Mouse (Mus musculus) CD4-positive helper T cell, adult 2 months (primary cell): ENCODE data around the gene Msi2.

Experiments used
- DNase-seq: peaks from one replicate; pipeline ENCODE4 v3.0.0-alpha.2; 2012; ENCODE audit warnings: low read depth, missing footprints, low spot score

The Msi2 gene

GRCm38 (mm10) chr11:88676597-88676996, 41.7 kb downstream of the Msi2 start:
- no peak for DNase-seq

GRCm38 (mm10) chr11:88675526-88676353, 42.6 kb downstream of the Msi2 start:
- DNase-seq, result no peak

GRCm38 (mm10) chr11:88674075-88674474, 44.2 kb downstream of the Msi2 start:
- no peak for DNase-seq

GRCm38 (mm10) chr11:88670925-88671324, 47.4 kb downstream of the Msi2 start:
- no peak for DNase-seq

- no peak for DNase-seq
These were observed 49.2 kb downstream of the Msi2 start for GRCm38 (mm10) chr11:88669106-88669505.

- DNase-seq, result no peak
These were observed 50.0 kb downstream of the Msi2 start for GRCm38 (mm10) chr11:88668345-88668744.

GRCm38 (mm10) chr11:88665799-88666198, 52.5 kb downstream of the Msi2 start:
- no peak for DNase-seq

GRCm38 (mm10) chr11:88661444-88662180, 56.7 kb downstream of the Msi2 start:
- no peak for DNase-seq

GRCm38 (mm10) chr11:88660404-88660803, 57.9 kb downstream of the Msi2 start:
- no peak for DNase-seq

- peak; percentile 6 for DNase-seq
These were observed 59.4 kb downstream of the Msi2 start for GRCm38 (mm10) chr11:88658926-88659325.

- no peak for DNase-seq
These were observed 62.5 kb downstream of the Msi2 start for GRCm38 (mm10) chr11:88655786-88656185.

- no peak for DNase-seq
These were observed 63.1 kb downstream of the Msi2 start for GRCm38 (mm10) chr11:88655214-88655566.

- DNase-seq, result no peak
These were observed 63.7 kb downstream of the Msi2 start for GRCm38 (mm10) chr11:88654391-88655213.

- no peak for DNase-seq
These were observed 68.0 kb downstream of the Msi2 start for GRCm38 (mm10) chr11:88650275-88650674.

GRCm38 (mm10) chr11:88649009-88649408, 69.3 kb downstream of the Msi2 start:
- DNase-seq, result no peak

- DNase-seq, result no peak
These were observed 69.9 kb downstream of the Msi2 start for GRCm38 (mm10) chr11:88648407-88648806.

- no peak for DNase-seq
These were observed 71.8 kb downstream of the Msi2 start for GRCm38 (mm10) chr11:88646493-88646892.

GRCm38 (mm10) chr11:88645821-88646220, 72.5 kb downstream of the Msi2 start:
- DNase-seq, result no peak

- no peak for DNase-seq
These were observed 73.6 kb downstream of the Msi2 start for GRCm38 (mm10) chr11:88644719-88645118.

GRCm38 (mm10) chr11:88639862-88640261, 78.5 kb downstream of the Msi2 start:
- no peak for DNase-seq

- no peak for DNase-seq
These were observed 79.3 kb downstream of the Msi2 start for GRCm38 (mm10) chr11:88638936-88639542.

GRCm38 (mm10) chr11:88638254-88638653, 80.1 kb downstream of the Msi2 start:
- DNase-seq, result no peak
